Mouse (Mus musculus) embryo, embryonic 9.5 days (tissue): ENCODE data around the gene Tmem252.
A peak's percentile ranks its signal among the peaks of the same experiment; 100 is the strongest.

ENCODE experiments used
- DNase-seq: peaks from one replicate; pipeline ENCODE4 v3.0.0-alpha.2; 2017; ENCODE audit errors: extremely low spot score

Tmem252 gene

DNA sequence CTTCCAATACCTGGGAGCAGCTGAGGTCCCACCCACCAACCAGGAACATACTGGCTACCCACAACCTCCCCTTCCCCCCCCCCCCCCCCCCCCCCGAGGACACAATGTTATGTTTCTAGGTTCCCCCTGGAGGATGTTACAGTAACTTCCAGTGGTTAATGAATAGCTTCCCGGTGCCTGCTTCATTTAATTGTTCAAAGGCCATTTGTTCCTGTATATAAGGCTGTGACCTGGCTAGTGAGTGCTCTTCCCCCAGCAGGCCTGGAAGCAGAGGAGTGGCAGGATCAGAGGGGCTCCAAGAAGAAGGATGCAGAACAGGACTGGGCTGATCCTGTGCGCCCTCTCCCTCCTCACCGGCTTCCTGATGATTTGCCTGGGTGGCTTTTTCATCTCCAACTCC is at the start of gene Tmem252:
Gene Tmem252, plus strand, starts transcription at position 247 of the 400 bp plus-strand sequence.
- DNase-seq = no peak

DNA sequence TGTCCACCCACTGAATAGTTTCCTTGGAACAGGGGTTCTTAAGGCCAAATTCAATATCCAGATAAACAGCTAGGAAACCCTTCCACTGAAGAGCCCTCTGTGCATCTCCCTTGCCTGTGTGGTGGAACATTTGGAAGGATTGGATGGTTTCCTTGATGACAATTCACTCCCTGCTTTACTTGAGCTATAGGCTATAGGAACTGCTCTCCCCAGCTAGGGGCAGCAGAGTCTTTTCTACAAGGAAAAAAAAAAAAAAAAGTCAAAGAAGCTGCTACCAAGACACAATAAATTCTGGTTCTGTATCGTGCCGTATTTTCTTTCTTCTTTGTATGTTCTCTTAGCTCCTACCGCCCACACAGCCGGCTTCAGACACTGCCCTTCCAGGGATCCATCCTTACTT is 45.8 kb upstream of the Tmem252 start:
- DNase-seq = no peak

DNA sequence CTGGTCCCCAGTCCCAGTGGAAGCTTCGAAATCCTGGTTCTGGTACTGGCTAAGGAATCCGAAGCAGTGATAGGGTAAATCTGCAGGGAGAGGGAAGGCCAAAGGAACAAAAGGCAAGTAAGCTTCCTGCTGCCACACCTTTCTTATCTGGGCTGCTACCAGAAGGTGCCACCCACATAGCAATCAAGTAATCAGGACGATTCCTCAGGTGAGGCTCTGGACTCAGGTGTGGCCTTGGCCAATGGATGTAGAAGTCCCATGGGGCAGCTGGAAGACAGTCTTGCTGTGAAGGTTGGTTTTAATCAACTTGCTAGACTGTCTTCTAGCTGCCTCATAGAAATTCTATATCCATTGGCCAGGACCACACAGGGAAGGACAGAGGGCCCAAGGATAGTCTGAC is 40.8 kb upstream of the Tmem252 start:
- no peak for DNase-seq

DNA sequence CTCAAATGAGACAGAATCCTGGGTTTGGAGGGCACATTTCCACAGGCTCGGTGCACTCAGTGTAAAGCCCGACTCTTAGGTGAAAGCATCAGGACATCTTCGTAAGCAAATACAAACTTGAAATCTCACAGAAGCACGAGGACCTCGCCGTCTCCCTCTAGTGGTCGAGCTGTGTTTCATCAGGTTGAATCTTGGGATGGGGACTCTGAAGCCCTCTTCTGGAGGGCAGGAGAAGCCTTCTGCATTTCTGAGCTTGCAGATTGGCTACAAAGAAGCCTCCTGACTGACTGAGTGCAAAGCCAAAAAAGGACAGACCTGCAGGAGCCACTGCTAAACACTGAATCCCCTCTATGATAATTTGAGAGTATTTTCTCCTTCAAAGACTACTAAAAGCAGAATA is 39.2 kb upstream of the Tmem252 start:
- peak; percentile 75 for DNase-seq

DNA sequence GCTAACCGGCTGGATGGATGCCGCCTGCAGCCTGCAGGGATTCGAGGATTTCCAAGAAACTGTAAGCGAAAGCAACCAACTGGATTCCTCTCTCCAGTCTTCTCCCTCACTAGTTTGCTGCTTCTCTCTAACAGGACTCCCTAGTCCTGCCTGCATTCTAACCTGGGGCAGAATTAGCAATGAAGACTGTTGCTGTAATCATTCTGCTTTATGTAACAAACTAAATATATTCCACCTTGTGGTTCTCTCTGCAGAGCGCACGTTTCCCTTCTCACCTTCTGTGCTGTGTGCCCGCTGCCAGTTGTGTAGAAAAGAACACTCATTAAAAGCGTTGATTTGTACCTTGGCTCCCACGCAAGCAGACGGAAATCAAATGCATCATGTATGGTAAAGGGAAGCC is 37.2 kb upstream of the Tmem252 start:
- no peak for DNase-seq

DNA sequence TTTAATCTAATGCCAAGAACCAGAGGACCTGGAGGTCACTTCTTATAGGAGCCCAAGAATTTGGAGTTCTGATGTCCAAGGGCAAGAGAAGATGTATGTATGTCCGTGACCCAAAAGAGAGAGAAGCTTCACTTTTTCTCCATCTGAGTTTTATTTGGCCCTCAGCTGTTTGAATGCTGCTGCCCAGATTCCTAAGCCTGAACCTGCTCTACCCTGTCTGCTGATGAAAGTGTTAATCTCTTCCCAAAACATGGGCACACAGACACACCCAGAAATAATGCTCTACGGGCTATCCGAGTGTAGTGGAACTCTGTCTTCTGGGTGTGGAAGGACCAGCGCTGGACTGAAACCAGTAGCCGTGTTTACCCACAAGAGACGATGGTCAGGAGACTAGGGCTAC is 35.8 kb upstream of the Tmem252 start:
- no peak for DNase-seq

DNA sequence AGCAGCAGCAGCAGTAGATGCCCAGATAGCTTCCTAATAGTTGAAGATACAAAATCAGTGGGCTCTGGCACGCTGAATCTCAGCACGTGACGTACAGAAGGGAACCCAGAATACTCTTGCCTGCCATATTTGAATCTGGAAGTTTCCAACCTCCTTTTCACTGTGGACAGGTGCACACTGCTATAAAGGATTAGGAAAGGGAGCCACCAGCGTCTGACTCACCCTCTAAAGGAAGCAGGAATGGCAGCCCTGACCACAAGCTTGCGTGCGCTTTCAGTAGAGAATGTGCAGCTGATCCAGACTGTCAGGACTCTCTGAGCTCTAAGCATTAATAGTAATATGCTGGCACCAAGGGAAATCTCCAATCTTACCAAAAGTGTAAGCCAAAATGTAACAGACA is 32.8 kb upstream of the Tmem252 start:
- DNase-seq = no peak

DNA sequence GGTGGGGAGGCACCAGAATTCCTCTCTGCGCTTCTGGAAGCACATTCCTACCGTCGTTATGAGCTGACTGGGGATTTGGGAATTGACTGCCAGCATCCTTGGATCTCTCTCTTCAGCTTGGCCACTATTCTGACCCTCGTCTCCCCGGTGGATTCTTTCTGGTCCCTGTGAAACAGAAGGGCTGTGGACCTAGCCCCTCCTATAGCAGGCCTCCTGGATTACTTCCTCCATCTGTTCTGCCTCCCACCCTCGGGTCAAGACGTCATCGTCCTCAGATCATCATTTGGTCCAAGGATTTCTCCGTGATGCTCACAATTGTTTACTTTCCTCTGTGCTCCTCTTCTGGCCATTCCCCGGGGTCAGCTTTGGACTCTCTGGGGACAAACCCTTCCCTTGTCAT is 28.8 kb upstream of the Tmem252 start:
- DNase-seq = no peak

DNA sequence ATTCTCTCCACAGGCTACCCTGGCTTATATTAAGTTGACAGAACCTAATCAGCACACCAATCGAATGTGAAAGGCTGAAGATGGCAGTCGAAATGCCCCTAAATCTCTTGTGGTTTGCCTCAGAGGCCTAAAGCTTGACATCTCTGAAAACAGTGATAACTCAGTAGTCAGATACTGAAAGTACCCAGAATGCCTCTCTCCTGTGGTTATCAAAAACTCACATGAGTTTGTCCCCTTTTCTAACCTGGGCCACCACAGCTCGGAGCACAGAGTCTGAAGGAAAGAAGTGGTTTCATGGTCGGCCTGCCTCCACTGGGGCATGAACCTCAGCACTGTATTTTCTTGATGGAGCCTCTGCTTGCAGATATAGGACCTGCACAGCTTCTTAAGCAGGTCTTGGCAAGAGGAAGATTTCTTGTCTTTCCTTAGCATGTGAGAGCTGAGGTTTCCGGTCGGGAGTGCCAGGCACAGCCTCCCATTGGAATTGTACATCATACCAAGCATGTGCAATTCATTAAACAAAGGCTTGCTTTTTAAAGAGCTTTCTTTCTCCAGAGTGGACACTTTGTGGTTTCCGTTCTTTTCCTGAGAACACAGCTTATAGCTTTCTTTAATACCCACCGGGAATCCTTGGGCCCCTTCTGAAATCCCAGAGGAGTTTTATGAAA is 27.5 kb upstream of the Tmem252 start:
- no peak for DNase-seq

DNA sequence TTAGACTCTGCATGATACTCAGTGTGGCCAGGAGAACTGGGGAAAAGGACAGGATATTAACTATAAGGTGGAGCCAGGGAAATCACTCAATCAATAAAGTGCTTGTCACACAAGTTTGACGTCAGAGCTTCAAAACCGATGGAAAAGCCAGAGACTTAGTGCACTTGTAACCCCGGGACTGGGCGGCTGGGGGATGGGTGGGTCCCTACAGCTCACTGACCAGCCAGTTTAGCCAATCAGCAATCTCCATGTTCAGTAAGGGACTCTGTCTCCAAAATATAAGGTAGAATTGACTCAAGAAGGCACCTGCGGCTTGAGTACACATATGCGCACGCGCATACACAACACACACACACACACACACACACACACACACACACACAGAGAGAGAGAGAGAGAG is 25.8 kb upstream of the Tmem252 start:
- DNase-seq = no peak

DNA sequence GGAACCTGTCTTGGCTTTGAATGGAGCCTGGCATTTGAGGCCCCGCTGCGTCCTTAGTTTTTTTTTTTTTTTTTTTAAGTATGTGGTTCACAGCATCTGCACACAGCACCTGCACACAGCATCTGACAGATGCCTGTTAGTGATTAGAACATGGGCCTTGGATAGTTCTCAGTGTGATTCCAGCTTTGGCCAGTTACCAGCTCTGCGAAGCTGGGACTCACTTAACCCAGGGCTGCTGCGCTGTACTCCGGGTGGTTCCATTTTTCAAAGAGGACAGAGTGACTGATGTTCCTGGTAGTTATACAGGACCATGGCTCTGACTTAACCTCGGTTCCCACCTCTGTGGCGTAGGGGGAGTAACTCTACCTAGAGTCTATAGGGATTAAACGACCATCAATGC is 23.4 kb upstream of the Tmem252 start:
- DNase-seq = no peak

DNA sequence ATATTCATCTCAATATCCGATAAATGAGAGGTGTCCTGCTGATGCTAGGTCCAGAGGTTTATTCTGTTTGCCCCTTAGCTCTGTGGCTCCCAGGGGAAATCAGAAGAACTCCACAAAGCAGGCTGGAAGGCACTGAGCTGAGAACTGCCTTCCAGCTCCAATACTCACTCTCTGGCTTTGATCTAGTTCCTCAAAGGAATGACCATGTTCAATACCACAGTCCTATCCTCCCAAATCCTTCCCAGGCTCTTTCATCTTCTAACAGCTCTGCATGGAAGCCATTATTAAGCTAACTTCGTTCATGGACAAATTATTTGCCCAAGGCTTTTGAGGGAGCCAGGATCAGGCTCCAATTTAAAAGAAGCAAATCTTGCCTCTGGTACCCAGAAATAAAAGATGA is 22.2 kb upstream of the Tmem252 start:
- no peak for DNase-seq

DNA sequence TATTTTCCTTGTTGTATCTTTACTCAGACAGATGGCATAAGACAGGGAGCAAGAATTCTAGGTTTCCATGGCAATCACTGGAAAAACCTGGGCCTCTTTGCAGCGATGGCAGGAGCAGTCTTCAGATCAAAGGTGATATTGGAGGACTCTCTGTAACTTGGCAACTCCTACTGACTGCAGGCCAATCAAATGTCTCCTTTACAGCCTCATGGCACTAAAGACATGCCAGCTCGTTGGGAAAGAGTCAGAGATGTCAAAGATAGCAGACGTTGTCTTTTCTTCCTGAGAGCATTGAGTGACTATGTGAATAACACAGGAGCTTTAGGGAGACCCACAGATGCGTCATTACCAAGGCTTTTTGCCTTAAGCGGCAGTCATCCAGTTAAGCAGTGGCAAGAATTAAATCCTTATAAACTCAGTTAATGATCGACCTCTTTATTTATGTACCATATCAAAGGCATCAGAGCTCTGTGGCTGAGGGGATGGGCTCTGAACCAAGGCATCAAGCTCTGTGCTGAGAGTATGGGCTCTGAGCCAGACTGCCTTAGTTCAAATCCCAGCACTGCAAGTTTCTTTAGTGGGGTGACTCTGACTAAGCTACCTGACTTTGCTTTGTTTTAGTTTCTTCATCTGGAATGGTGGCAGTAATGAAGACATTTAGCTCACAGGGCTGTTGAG is 21.3 kb upstream of the Tmem252 start:
- no peak for DNase-seq

DNA sequence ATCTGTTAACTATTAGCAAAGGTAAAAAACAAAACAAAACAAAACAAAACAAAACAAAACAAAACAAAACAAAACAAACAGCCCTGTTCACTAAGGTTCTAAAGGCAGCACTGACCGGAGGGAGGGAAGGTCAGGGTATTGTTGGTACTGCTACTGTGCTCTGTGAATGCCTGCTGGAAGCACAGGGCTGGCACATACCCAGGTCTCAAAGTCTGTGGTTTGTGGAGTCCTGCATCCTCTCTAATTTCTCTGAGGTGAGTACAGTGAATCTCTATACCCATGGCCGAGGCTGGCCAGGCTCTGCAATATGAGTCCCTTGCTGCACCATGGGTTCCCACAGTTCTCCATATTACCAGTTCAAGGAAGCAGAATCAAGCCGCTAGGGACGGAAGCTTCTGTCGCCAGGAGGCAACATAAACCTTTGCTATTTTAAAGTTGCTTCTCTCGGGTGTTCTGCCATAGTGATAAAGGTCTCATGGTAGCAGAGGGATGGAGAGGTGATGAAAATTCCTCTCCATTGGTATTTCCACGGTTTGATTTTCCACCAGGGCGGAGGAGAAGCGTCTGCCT is 20.5 kb upstream of the Tmem252 start:
- DNase-seq = no peak

DNA sequence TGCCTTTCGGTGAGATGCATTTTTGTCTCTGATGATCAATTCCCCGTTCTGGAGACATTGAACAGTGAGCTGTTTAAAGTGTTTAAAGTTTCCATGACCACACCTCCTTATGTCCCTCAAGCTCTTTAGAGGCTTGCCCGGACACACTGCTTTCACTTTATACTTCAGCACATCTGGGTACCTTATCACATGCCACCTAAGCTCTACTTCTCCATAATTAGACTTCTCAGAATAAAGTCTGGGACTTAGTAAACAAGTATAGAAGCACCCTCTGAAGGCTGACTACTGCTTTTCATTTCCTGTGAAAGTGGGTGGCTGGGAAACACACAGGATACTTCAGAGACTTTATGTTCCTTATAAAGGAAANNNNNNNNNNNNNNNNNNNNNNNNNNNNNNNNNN is 16.8 kb upstream of the Tmem252 start:
- no peak for DNase-seq

DNA sequence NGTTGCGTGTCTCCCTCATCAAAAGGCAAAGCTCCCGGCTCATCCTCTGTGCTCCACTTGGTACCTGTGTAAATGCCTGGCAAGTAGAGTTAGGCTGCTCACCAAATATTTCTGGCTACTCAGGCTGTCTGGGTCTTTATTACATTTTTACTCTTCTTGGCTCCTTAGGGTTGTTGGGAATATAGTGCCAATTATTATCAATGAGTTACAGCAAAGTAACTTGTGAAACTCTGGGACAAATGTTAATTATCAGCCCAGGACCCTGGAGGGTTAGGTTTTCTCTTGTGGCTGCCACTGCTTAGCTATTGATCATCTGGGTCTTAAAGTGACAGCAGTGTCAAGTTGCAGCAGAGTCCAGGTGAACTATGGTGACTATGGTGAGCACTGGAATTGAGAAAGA is 11.5 kb upstream of the Tmem252 start:
- no peak for DNase-seq

DNA sequence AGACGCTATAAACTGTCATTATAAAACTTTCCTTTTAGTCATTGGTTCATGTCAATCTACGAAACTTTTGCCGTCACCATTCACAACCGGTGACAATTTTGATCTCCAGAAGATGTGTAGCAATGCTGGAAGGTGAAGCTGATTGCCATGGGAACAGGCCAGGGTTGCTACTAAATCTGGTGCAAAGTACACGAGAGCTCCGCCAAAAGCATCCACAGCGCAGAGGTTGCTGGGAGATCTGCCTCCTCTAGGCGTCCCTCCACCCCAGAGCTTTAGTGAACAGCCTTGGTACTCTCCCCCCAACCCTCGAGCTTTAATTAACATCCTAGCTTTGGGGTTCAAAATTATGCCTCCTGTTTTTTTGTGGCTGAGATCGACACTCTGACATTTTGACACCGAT is 8.0 kb upstream of the Tmem252 start:
- DNase-seq = no peak

DNA sequence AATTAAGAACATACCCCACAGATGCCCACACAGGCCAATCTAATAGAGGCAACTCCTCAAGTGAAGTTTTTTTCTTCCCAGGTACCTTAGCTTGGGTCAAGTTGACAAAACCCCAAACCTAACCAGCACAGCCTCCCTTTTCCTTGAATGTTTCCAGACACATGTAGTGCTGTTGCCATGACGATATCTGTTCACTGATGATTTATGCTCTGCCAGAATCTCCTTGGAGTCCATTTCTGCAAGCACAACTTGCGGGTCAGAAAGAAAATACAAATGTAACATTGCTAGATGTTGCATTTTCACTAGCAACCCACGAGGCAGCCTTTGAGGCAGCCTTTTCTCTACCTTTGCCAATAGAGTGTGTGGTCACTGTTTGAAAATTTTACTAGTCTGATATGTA is 6.3 kb upstream of the Tmem252 start:
- DNase-seq = no peak

DNA sequence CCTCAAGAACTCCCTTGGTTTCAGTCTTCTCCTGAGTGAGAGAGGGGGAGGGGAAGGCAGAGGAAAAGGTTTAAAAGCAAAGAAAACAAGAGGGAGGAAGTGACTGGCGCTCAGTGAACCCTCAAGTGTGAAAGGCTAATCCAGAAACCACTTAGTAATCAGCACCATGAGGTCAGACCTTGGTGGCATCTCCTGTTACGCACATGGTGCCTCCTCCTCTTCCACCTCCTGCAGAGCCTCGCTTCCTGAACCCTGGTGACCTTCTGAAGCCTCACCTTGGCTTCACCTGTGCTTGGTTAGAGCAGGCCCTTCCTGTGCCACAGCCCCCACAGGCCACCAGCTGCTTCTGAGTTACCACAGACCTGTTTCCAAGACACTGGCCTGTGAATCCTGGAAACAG is 2.2 kb upstream of the Tmem252 start:
- DNase-seq = peak; percentile 28

DNA sequence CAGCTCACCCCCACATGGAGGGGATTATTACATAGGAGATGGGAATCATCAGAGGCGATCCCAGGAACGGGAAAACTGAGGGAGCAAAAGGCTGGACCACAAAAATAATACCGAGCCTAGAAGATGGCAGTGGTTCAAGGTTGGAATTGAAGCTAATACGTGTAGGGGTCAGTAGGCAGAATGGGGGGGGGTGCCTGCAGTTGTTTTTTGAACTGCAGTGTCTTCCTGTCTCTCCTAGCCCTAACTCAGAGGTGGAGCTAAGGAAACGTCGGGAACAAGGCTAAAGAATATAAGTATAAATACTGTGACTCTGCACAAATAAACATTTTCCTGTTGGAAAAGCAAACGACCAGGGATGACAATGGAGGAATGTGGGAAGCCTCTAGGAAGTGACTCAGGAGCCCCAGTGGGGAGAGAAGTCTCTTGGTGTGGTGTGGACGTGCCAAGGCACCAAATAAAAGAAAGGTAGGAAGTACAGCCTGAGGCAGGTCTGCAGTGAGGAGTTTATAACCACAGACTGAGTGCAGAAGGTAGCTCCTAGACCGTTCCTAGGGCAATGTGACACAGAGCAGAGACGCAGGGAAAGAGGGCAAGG is 1.3 kb upstream of the Tmem252 start:
- DNase-seq = no peak

DNA sequence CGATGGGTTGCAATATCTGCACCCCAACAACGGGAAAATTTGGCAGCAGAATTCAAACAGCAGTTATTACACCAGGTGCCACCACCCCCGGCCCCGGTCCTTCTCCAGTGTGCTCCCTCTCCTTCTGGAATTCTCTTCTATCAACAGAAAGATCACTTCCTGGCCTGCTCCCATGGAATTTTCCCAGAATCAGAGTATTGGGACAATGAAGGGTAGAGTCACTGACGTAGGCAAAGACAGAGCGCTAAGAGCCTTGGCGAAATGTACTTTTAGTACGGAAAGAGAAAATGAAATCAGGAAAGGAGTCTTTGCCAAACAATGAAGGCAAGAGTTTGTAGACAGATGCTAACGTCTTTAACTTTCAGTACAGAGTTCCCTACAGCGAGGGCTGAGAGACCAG is 477 bp upstream of the Tmem252 start:
- no peak for DNase-seq

DNA sequence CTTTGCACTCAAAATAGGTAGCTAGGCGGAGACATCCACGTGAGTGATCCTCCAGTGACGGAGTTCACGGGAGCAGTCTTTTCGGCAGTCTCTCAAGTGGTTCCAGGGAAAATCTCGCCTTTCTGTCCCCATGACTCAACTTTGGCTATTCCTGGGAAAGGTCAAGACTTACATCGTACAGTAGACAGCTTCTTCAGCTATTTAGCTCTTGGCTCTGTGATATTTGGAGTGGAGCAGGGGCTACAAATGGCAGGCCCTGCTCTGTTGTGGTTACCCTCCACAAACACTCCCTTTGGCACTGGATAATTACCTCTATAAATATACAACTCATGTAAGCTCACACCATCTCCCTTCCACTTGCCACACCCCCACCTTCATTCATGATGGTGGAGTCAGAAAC is 2.6 kb downstream of the Tmem252 start:
- no peak for DNase-seq
